Comparison of ENCODE assay signal across 30 mouse cellular contexts in genomic region chr9:103513884-103514283, GRCm38 (mm10). TPM values are rescaled to one million over a fixed set of nuclear protein-coding genes. Genes with fewer than 3 reads are reported as not detected.
A peak's percentile ranks its signal among the peaks of the same experiment; 100 is the strongest.
DNase-seq lines count a peak whose midpoint lies in the region; ATAC-seq lines count a peak whose summit lies in the region.
"Had no signal": no experiment of that assay in that cellular context is flagged by ENCODE, and none has a peak within 500 bp of the region (broad histone marks: within the 10 kb centered on the region; RNA-seq: fewer than 3 reads in every experiment).

No protein-coding gene starts in this region.

- H3K9ac ChIP-seq in midbrain, embryonic 14.5 days (replicated peaks; ENCODE audit: low read length), result no peak overlapping the region
- no peak overlapping the region for H3K9ac ChIP-seq in forebrain, embryonic 12.5 days
- H3K9ac ChIP-seq: embryonic facial prominence, embryonic 13.5 days; hindbrain, embryonic 12.5 days; liver, embryonic 12.5 days; liver, postnatal 0 days; neural tube, embryonic 12.5 days had no signal

- no peaks in the 10 kb centered on the region for H3K27me3 ChIP-seq in midbrain, embryonic 10.5 days (ENCODE audit: low read depth, poor library complexity, severe bottlenecking)
- no peaks in the 10 kb centered on the region for H3K27me3 ChIP-seq in midbrain, embryonic 14.5 days (ENCODE audit: control insufficient read depth, insufficient read depth, low read length)
- H3K27me3 ChIP-seq in forebrain, embryonic 12.5 days, result no peaks in the 10 kb centered on the region
- H3K27me3 ChIP-seq: embryonic facial prominence, embryonic 13.5 days; hindbrain, embryonic 12.5 days; liver, embryonic 12.5 days; neural tube, embryonic 12.5 days had no signal

- no peak overlapping the region for H3K4me2 ChIP-seq in midbrain, embryonic 14.5 days (ENCODE audit: low read length)
- no peak overlapping the region for H3K4me2 ChIP-seq in forebrain, embryonic 12.5 days
- H3K4me2 ChIP-seq: embryonic facial prominence, embryonic 13.5 days; hindbrain, embryonic 12.5 days; liver, embryonic 12.5 days; neural tube, embryonic 12.5 days had no signal

- peaks cover under 1% of the 10 kb centered on the region; the same call in 1 of the 2 replicates for H3K9me3 ChIP-seq in midbrain, embryonic 10.5 days (replicated peaks)
- no peaks in the 10 kb centered on the region for H3K9me3 ChIP-seq in midbrain, embryonic 14.5 days (ENCODE audit: control insufficient read depth, low read length)
- H3K9me3 ChIP-seq in forebrain, embryonic 12.5 days, result no peaks in the 10 kb centered on the region
- H3K9me3 ChIP-seq: embryonic facial prominence, embryonic 13.5 days; hindbrain, embryonic 12.5 days; liver, embryonic 12.5 days had no signal

- peak overlapping the region; percentile 62 for H3K27ac ChIP-seq in midbrain, embryonic 10.5 days (replicated peaks)
- no peak overlapping the region; the same call in 1 of the 2 replicates for H3K27ac ChIP-seq in midbrain, embryonic 14.5 days (replicated peaks; ENCODE audit: low read depth, low read length)
- peak overlapping the region; percentile 66 for H3K27ac ChIP-seq in forebrain, embryonic 12.5 days
- H3K27ac ChIP-seq: embryonic facial prominence, embryonic 13.5 days; hindbrain, embryonic 12.5 days; hindbrain, postnatal 0 days; kidney, postnatal 0 days; liver, embryonic 12.5 days; macrophage; neural tube, embryonic 12.5 days had no signal

- ATAC-seq in midbrain, embryonic 14.5 days (ENCODE audit: low FRiP score, low TSS enrichment), result no peak
- ATAC-seq in forebrain, embryonic 12.5 days (ENCODE audit: low FRiP score), result no peak
- ATAC-seq: activated CD4-positive, CD25-positive, alpha-beta regulatory T cell, adult 4 months; CD4-positive, CD25-positive, alpha-beta regulatory T cell, adult 4 months; hindbrain, postnatal 0 days; intestine, embryonic 16.5 days; liver, embryonic 12.5 days; liver, postnatal 0 days had no signal

- H3K36me3 ChIP-seq in midbrain, embryonic 10.5 days, result no peaks in the 10 kb centered on the region
- no peaks in the 10 kb centered on the region for H3K36me3 ChIP-seq in midbrain, embryonic 14.5 days (ENCODE audit: control insufficient read depth, insufficient read depth, low read length)
- H3K36me3 ChIP-seq in forebrain, embryonic 12.5 days (replicated peaks), result no peaks in the 10 kb centered on the region
- H3K36me3 ChIP-seq: embryonic facial prominence, embryonic 13.5 days; G1E; hindbrain, embryonic 12.5 days; liver, embryonic 12.5 days; neural tube, embryonic 12.5 days had no signal

- H3K4me3 ChIP-seq in midbrain, embryonic 10.5 days, result no peak overlapping the region
- H3K4me3 ChIP-seq in midbrain, embryonic 14.5 days (replicated peaks; ENCODE audit: low read depth, low read length), result no peak overlapping the region
- H3K4me3 ChIP-seq in forebrain, embryonic 12.5 days (replicated peaks), result no peak overlapping the region
- H3K4me3 ChIP-seq: embryonic facial prominence, embryonic 13.5 days; hindbrain, embryonic 12.5 days; liver, embryonic 12.5 days; myocyte; neural tube, embryonic 12.5 days had no signal

- peaks cover 21% of the 10 kb centered on the region for H3K4me1 ChIP-seq in midbrain, embryonic 10.5 days
- no peaks in the 10 kb centered on the region for H3K4me1 ChIP-seq in midbrain, embryonic 14.5 days (ENCODE audit: control insufficient read depth, insufficient read depth, low read length)
- H3K4me1 ChIP-seq in forebrain, embryonic 12.5 days, result peaks cover 9% of the 10 kb centered on the region
- H3K4me1 ChIP-seq: embryonic facial prominence, embryonic 13.5 days; liver, embryonic 12.5 days had no signal

- WGBS in midbrain, embryonic 10.5 days, result 53% methylated on average over 2 of the region's 2 CpGs
- WGBS in midbrain, embryonic 14.5 days, result 27% methylated on average over 2 of the region's 2 CpGs
- 42% methylated on average over 2 of the region's 2 CpGs for WGBS in forebrain, embryonic 12.5 days

- no peak for DNase-seq in midbrain, embryonic 10.5 days (ENCODE audit: low spot score)
- no peak for DNase-seq in midbrain, embryonic 14.5 days
- peak; percentile 66 for DNase-seq in Muller cell, postnatal 12 days (ENCODE audit: inconsistent ontology term)
- DNase-seq in testis, postnatal 10 days (ENCODE audit: low spot score), result no peak
- DNase-seq in embryo, embryonic 10 days (ENCODE audit: low spot score), result no peak
- no peak for DNase-seq in lung, postnatal 14 days
- DNase-seq: adrenal gland, adult 2 months; adrenal gland, postnatal 36 days; cerebellum, adult 9-10 months; cerebellum, postnatal 36 days; gastrocnemius, postnatal 14 days; heart, postnatal 14 days; kidney, adult 8-10 months; kidney, postnatal 4 days; layer of hippocampus, postnatal 36 days; left cerebral cortex, postnatal 4 days; liver, postnatal 0 days had no signal

RNA-seq across cellular contexts. Expression of gene Bfsp2, which starts 33.7 kb away (rescaled TPM):
- 0.75 and 2.0 TPM in 2 replicates for polyA plus RNA-seq in midbrain, embryonic 10.5 days (2016; fragmentation: Nextera tagmentation; extraction: Ambion mirVana)
- polyA plus RNA-seq in midbrain, embryonic 14.5 days (2014; fragmentation: Nextera tagmentation; extraction: Ambion mirVana), result 2.7 and 4.0 TPM in 2 replicates
- 2.7 and 3.0 TPM in 2 replicates for polyA plus RNA-seq in forebrain, embryonic 12.5 days (2016; fragmentation: Nextera tagmentation; extraction: Ambion mirVana)
- polyA plus RNA-seq: adrenal gland, adult 2 months; G1E; intestine, embryonic 16.5 days; macrophage had no signal
